Mouse (Mus musculus): Measurements from ENCODE around the gene Vmn1r236. TPM values are rescaled to one million over a fixed set of nuclear protein-coding genes. Genes with fewer than 3 reads are reported as not detected.

Vmn1r236 gene
- polyA plus RNA-seq (2017; shearing (Covaris generic)) = not detected

GRCm38 (mm10) chr17:21282642-21283041 lies at the start of gene Vmn1r236:
Gene Vmn1r236 (plus strand): TSS chr17:21282942.

GRCm38 (mm10) chr17:21256111-21256510 lies 26.6 kb upstream of the Vmn1r236 start, which contains the start of gene Vmn1r235:
Gene Vmn1r235 (plus strand): TSS chr17:21256411.

GRCm38 (mm10) chr17:21311565-21311964 lies 28.8 kb downstream of the Vmn1r236 start, which contains the start of gene Vmn1r237:
Gene Vmn1r237 (plus strand): TSS chr17:21311865.

Other genes starting within 250 kb of the Vmn1r236 start
- gene Vmn1r234, start 56.9 kb upstream of the Vmn1r236 start, polyA plus RNA-seq (2017; shearing (Covaris generic)) = not detected
- not detected for gene Vmn1r235, start 26.5 kb upstream of the Vmn1r236 start, polyA plus RNA-seq (2017; shearing (Covaris generic))
- not detected for gene Vmn1r237, start 28.9 kb downstream of the Vmn1r236 start, polyA plus RNA-seq (2017; shearing (Covaris generic))
- gene Zfp677, start 100.8 kb downstream of the Vmn1r236 start, polyA plus RNA-seq (2017; shearing (Covaris generic)) = 21.2 TPM
- 15.2 TPM for gene Zfp54, start 140.3 kb downstream of the Vmn1r236 start, polyA plus RNA-seq (2017; shearing (Covaris generic))
- gene Zfp51, start 167.4 kb downstream of the Vmn1r236 start, polyA plus RNA-seq (2017; shearing (Covaris generic)) = 45.0 TPM
- 64.0 TPM for gene Zfp53, start 206.1 kb downstream of the Vmn1r236 start, polyA plus RNA-seq (2017; shearing (Covaris generic))